Mouse (Mus musculus): ENCODE results near the gene Mvb12a. TPM values are rescaled to one million over a fixed set of nuclear protein-coding genes. Genes with fewer than 3 reads are reported as not detected.

Mvb12a gene
- polyA plus RNA-seq, 1 experiment from 2014 or later: 61.7 TPM

GRCm38 (mm10) chr8:71534263-71534810, 8.4 kb upstream of the Mvb12a start:
- no peak overlapping the region for H3K9ac ChIP-seq (replicated peaks)
- ATAC-seq (no peak), DNase-seq (no peak)
- no peaks in the 10 kb centered on the region for H3K36me3 ChIP-seq (replicated peaks; ENCODE audit: insufficient read depth, low read length)
- no peak overlapping the region for H3K4me2 ChIP-seq (ENCODE audit: low read depth, low read length)
- no peak overlapping the region for H3K4me3 ChIP-seq (ENCODE audit: low read depth, low read length)
- H3K27ac ChIP-seq (ENCODE audit: low read depth): no peak overlapping the region
- TF ChIP-seq EP300 (IDR thresholded peaks at IDR 0.05; ENCODE audit: low read depth): no peak
- peak; percentile 31 for TF ChIP-seq CTCF (IDR thresholded peaks at IDR 0.05; ENCODE audit: low read depth)
- no peaks in the 10 kb centered on the region for H3K27me3 ChIP-seq (ENCODE audit: insufficient read depth, low read length)
- peaks cover 30% of the 10 kb centered on the region for H3K4me1 ChIP-seq (ENCODE audit: insufficient read depth)
- 43% methylated on average over 3 of the region's 3 CpGs for WGBS (ENCODE audit: insufficient replicate concordance)
- H3K9me3 ChIP-seq (ENCODE audit: low read length): no peaks in the 10 kb centered on the region

DNA sequence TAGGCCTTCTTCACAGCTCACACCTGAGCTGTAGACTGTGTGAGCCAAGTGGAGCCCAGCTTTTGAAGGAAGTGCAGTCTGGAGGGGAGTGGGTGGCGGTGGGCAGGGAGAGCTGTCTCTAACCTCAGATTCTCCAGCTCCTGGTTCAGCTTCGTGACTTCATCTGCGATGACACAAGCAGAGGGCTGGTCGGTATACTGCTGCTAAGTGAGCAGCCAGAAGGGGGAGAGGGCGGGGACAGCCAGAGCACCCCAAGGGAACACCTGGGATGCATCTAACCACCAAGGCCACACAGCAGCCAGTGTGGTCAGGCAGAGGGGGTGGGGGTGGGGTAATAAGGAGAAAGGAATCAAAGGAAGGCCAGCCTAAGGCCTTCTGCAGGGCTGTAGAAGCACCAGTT, 7.1 kb upstream of the Mvb12a start:
- no peak overlapping the region for H3K27ac ChIP-seq (ENCODE audit: low read depth)
- no peaks in the 10 kb centered on the region for H3K9me3 ChIP-seq (ENCODE audit: low read length)
- peaks cover 30% of the 10 kb centered on the region for H3K4me1 ChIP-seq (ENCODE audit: insufficient read depth)
- peak overlapping the region; percentile 83 for H3K9ac ChIP-seq (replicated peaks)
- TF ChIP-seq EP300 (IDR thresholded peaks at IDR 0.05; ENCODE audit: low read depth) (no peak), CTCF (IDR thresholded peaks at IDR 0.05; ENCODE audit: low read depth) (0 out of 2 replicates have a peak, but pooled peaks have one; percentile 13)
- H3K4me2 ChIP-seq (ENCODE audit: low read depth, low read length): peak overlapping the region; percentile 80
- peak overlapping the region; percentile 66 for H3K4me3 ChIP-seq (ENCODE audit: low read depth, low read length)
- no peaks in the 10 kb centered on the region for H3K36me3 ChIP-seq (replicated peaks; ENCODE audit: insufficient read depth, low read length)
- no peak for ATAC-seq
- H3K27me3 ChIP-seq (ENCODE audit: insufficient read depth, low read length): no peaks in the 10 kb centered on the region
- no peak for DNase-seq
- WGBS (ENCODE audit: insufficient replicate concordance): 53% methylated on average over 5 of the region's 5 CpGs

GRCm38 (mm10) chr8:71537028-71537867, 5.5 kb upstream of the Mvb12a start, which contains the start of gene Bst2:
Gene Bst2 (minus strand): TSS chr8:71537456.
- Histone ChIP-seq H3K36me3 (replicated peaks; ENCODE audit: insufficient read depth, low read length) (no peaks in the 10 kb centered on the region), H3K27me3 (ENCODE audit: insufficient read depth, low read length) (no peaks in the 10 kb centered on the region), H3K4me2 (ENCODE audit: low read depth, low read length) (peak within 1 kb of the TSS; percentile 80), H3K4me3 (ENCODE audit: low read depth, low read length) (peak within 1 kb of the TSS; percentile 66), H3K27ac (ENCODE audit: low read depth) (peak within 1 kb of the TSS; percentile 91), H3K9me3 (ENCODE audit: low read length) (no peaks in the 10 kb centered on the region), H3K4me1 (ENCODE audit: insufficient read depth) (peaks cover 30% of the 10 kb centered on the region), H3K9ac (replicated peaks) (peak within 1 kb of the TSS; percentile 83)
- DNase-seq: peak; percentile 95
- peak; percentile 27; the same call in 1 of the 2 replicates for TF ChIP-seq EP300 (IDR thresholded peaks at IDR 0.05; ENCODE audit: low read depth)
- peak; percentile 42 for TF ChIP-seq CTCF (IDR thresholded peaks at IDR 0.05; ENCODE audit: low read depth)
- WGBS (ENCODE audit: insufficient replicate concordance): under 1% methylated on average over 37 of the region's 37 CpGs
- peak; percentile 94 for ATAC-seq

GRCm38 (mm10) chr8:71543755-71544154, 1.0 kb downstream of the Mvb12a start:
- Histone ChIP-seq H3K27ac (ENCODE audit: low read depth) (no peak overlapping the region), H3K9me3 (ENCODE audit: low read length) (no peaks in the 10 kb centered on the region), H3K4me1 (ENCODE audit: insufficient read depth) (peaks cover 9% of the 10 kb centered on the region), H3K9ac (replicated peaks) (no peak overlapping the region; the same call in 1 of the 2 replicates), H3K4me3 (ENCODE audit: low read depth, low read length) (peak overlapping the region; percentile 68; the same call in 1 of the 2 replicates), H3K36me3 (replicated peaks; ENCODE audit: insufficient read depth, low read length) (peaks cover 15% of the 10 kb centered on the region), H3K4me2 (ENCODE audit: low read depth, low read length) (peak overlapping the region; percentile 76), H3K27me3 (ENCODE audit: insufficient read depth, low read length) (no peaks in the 10 kb centered on the region)
- no peak for TF ChIP-seq CTCF (IDR thresholded peaks at IDR 0.05; ENCODE audit: low read depth)
- TF ChIP-seq EP300 (IDR thresholded peaks at IDR 0.05; ENCODE audit: low read depth): no peak
- ATAC-seq (no peak), DNase-seq (no peak)
- 80% methylated on average over 9 of the region's 9 CpGs for WGBS (ENCODE audit: insufficient replicate concordance)

DNA sequence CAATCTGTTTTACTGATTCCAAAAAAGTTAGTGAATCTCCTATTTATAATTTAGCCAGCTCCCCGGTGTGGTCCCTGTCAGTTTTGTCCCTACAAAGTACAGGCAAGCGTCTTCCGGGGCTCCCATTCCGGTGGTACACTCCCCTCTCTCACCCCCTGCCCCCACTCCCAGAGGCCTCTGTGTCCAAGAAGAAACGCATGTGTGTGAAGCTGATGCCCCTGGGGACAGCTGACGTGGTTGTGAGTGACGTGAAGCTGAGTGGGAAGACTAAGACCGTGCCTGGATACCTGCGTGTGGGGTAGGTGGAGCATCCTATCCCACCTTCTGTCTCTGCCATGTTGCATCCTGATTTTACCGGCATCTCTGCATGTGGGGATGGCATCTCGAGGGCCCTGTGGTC, 2.3 kb downstream of the Mvb12a start:
- no peak overlapping the region for H3K9ac ChIP-seq (replicated peaks)
- WGBS (ENCODE audit: insufficient replicate concordance): 82% methylated on average over 11 of the region's 11 CpGs
- TF ChIP-seq CTCF (IDR thresholded peaks at IDR 0.05; ENCODE audit: low read depth) (no peak), EP300 (IDR thresholded peaks at IDR 0.05; ENCODE audit: low read depth) (no peak)
- peaks cover 9% of the 10 kb centered on the region for H3K4me1 ChIP-seq (ENCODE audit: insufficient read depth)
- no peak overlapping the region for H3K4me3 ChIP-seq (ENCODE audit: low read depth, low read length)
- no peaks in the 10 kb centered on the region for H3K27me3 ChIP-seq (ENCODE audit: insufficient read depth, low read length)
- H3K27ac ChIP-seq (ENCODE audit: low read depth): no peak overlapping the region
- no peak overlapping the region for H3K4me2 ChIP-seq (ENCODE audit: low read depth, low read length)
- no peaks in the 10 kb centered on the region for H3K9me3 ChIP-seq (ENCODE audit: low read length)
- peaks cover 15% of the 10 kb centered on the region for H3K36me3 ChIP-seq (replicated peaks; ENCODE audit: insufficient read depth, low read length)
- ATAC-seq: no peak
- DNase-seq: no peak

- 86% methylated on average over 7 of the region's 7 CpGs for WGBS (ENCODE audit: insufficient replicate concordance)
- H3K4me3 ChIP-seq (ENCODE audit: low read depth, low read length): no peak overlapping the region
These were observed 4.9 kb downstream of the Mvb12a start for GRCm38 (mm10) chr8:71547590-71547989.

More at GRCm38 (mm10) chr8:71547590-71547989, 4.9 kb downstream of the Mvb12a start:
- Histone ChIP-seq H3K27ac (ENCODE audit: low read depth) (no peak overlapping the region), H3K9ac (replicated peaks) (no peak overlapping the region), H3K4me1 (ENCODE audit: insufficient read depth) (peaks cover 9% of the 10 kb centered on the region), H3K9me3 (ENCODE audit: low read length) (no peaks in the 10 kb centered on the region), H3K27me3 (ENCODE audit: insufficient read depth, low read length) (no peaks in the 10 kb centered on the region), H3K36me3 (replicated peaks; ENCODE audit: insufficient read depth, low read length) (peaks cover 15% of the 10 kb centered on the region), H3K4me2 (ENCODE audit: low read depth, low read length) (no peak overlapping the region)
- DNase-seq (no peak), ATAC-seq (no peak)
- no peak for TF ChIP-seq EP300 (IDR thresholded peaks at IDR 0.05; ENCODE audit: low read depth)
- TF ChIP-seq CTCF (IDR thresholded peaks at IDR 0.05; ENCODE audit: low read depth): no peak

Measured in liver, postnatal 0 days (tissue).